Mouse (Mus musculus) liver, adult 2 months (tissue): ENCODE data around the gene Arhgef39. TPM values are rescaled to one million over a fixed set of nuclear protein-coding genes. Genes with fewer than 3 reads are reported as not detected.

Source experiments
- DNase-seq: peaks from one replicate; pipeline ENCODE4 v3.0.0-alpha.2; 2011; ENCODE audit warnings: low read depth, low spot score; ENCODE audit errors: extremely low read depth
- H3K27ac ChIP-seq: fragments of 200-500 bp; replicated peaks from 2 replicates; pipeline ENCODE4 v1.5.1; 2012; ENCODE audit warnings: low read depth, mild to moderate bottlenecking, control low read depth, inconsistent platforms, low read length; ENCODE audit not compliant: insufficient read depth
- H3K27me3 ChIP-seq: fragments of 200-500 bp; 2 replicates; pipeline ENCODE4 v1.6.1; 2012; ENCODE audit warnings: mild to moderate bottlenecking, moderate library complexity, low read length, inconsistent platforms; ENCODE audit not compliant: control insufficient read depth, insufficient read depth
- H3K36me3 ChIP-seq: fragments of 200-500 bp; 2 replicates; pipeline ENCODE4 v1.6.1; 2012; ENCODE audit warnings: low read length, inconsistent platforms; ENCODE audit not compliant: control insufficient read depth, insufficient read depth
- H3K4me1 ChIP-seq: fragments of 200-500 bp; 2 replicates; pipeline ENCODE4 v1.6.1; 2011; ENCODE audit warnings: low read length; ENCODE audit not compliant: control insufficient read depth, insufficient read depth
- H3K4me3 ChIP-seq: fragments of 200-500 bp; 2 replicates; pipeline ENCODE4 v1.5.1; 2011; ENCODE audit warnings: low read depth, mild to moderate bottlenecking, control low read depth, low read length, moderate library complexity; ENCODE audit not compliant: insufficient read depth
- H3K79me2 ChIP-seq: fragments of 200-500 bp; 2 replicates; pipeline ENCODE4 v1.6.1; 2012; ENCODE audit warnings: inconsistent platforms, mild to moderate bottlenecking, low read length, moderate library complexity; ENCODE audit not compliant: control insufficient read depth, insufficient read depth
- H3K9ac ChIP-seq: fragments of 200-500 bp; 2 replicates; pipeline ENCODE4 v1.6.1; 2012; ENCODE audit warnings: low read depth, mild to moderate bottlenecking, control low read depth, inconsistent platforms, low read length
- CTCF ChIP-seq: fragments of 200-500 bp; IDR thresholded peaks from 2 replicates; pipeline ENCODE4 v1.5.1; 2011; ENCODE audit warnings: low read depth, low read length, control low read depth
- POLR2A ChIP-seq: fragments of 200-500 bp; IDR thresholded peaks from 2 replicates; pipeline ENCODE4 v1.6.1; 2011; ENCODE audit warnings: low read length, control low read depth; ENCODE audit not compliant: insufficient read depth; ENCODE audit errors: extremely low read depth
- WGBS: fragments of 180-500 bp; shearing (Covaris S2); methylation state at CpG from one replicate; pipeline ENCODE4 v1.1.7; 2018; 5-methylcytosine and 5-hydroxymethylcytosine counted together
- polyA plus RNA-seq: library from polyadenylated mRNA; depleted of rRNA; stranded (reverse); fragments of >200 nt; gene quantifications from 2 replicates; pipeline ENCODE4 v1.2.3, GENCODE M21; 2012
- total RNA-seq: library from RNA; depleted of rRNA; stranded (reverse); fragments of >200 nt; gene quantifications from 2 replicates; pipeline ENCODE4 v1.2.3, GENCODE M21; 2014

Gene Arhgef39
- total and polyA plus RNA-seq, 2 experiments, result 0.74 to 1.4 TPM

DNA sequence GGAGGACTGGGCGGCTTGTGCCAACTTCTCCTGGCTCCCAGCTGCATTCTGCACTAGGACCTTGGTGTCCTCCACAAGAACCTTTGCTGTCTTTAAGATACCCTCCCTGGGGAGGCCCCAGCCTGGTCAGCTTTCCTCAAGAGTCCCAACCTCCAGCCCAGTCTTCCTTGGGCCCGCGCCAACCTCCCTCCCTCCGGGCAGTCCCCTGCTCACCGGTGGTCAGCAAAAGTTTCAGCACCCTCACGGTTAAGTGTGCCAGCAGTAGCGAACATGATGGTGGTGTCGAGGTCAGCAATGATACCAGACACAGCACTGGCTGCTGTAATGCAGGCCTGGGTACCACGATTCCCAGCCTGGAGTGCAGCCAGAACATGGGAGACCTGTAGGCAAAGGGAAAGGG lies 36.5 kb upstream of the Arhgef39 start:
- H3K36me3 ChIP-seq, result peaks cover 61% of the 10 kb centered on the region
- 92% methylated on average over 9 of the region's 9 CpGs for WGBS
- no peaks in the 10 kb centered on the region for H3K27me3 ChIP-seq
- no peak overlapping the region for H3K4me3 ChIP-seq
- TF ChIP-seq POLR2A (no peak), CTCF (no peak)
- no peaks in the 10 kb centered on the region; the same call in 1 of the 2 replicates for H3K4me1 ChIP-seq
- no peaks in the 10 kb centered on the region for H3K79me2 ChIP-seq
- H3K9ac ChIP-seq, result no peak overlapping the region
- H3K27ac ChIP-seq, result no peak overlapping the region
- no peak for DNase-seq

DNA sequence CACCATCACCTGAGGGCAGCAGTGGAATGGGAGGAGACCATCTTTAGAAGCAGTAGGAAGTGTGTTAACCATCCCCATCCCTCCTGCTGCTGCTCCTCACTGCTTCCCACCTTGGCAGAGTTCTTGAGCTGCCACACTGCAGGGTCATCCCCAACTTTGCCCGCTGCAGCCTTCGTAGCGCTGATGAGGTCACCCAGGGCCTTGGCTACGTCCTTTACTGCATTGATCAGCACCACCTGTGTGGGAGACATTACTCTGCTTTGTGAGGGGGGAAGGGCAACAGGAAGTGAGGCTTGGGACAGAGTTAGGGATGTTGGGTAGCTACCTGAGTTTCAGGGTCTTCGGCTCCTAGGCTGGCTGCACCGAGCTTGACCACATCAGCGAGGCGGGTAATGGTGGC lies 36.1 kb upstream of the Arhgef39 start:
- Histone ChIP-seq H3K36me3 (peaks cover 61% of the 10 kb centered on the region), H3K9ac (no peak overlapping the region), H3K4me3 (no peak overlapping the region), H3K27ac (no peak overlapping the region), H3K27me3 (no peaks in the 10 kb centered on the region), H3K79me2 (no peaks in the 10 kb centered on the region), H3K4me1 (no peaks in the 10 kb centered on the region; the same call in 1 of the 2 replicates)
- no peak for DNase-seq
- WGBS, result 96% methylated on average over 8 of the region's 8 CpGs
- TF ChIP-seq POLR2A, result no peak
- TF ChIP-seq CTCF, result no peak

DNA sequence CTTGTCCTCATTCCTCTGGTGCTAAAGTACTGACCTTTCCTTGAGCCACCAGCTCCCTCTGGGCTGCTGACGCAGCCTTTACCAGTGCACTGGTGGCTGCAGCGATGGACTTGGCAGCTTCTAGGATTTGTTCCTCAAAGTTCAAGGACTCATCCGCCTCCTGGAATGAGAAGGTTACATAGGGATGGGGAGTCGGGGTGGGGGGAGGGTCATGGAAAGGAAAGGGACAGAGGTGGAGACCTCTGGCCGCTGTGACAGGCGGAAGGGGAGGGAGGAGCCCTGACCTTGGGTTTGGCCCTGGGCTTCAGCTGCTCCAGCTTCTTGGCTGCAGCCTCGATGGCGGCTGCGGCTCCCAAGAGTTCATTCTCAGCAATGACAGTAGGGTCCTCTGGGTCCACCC lies 33.8 kb upstream of the Arhgef39 start:
- TF ChIP-seq CTCF, result no peak
- no peak for TF ChIP-seq POLR2A
- Histone ChIP-seq H3K4me1 (peaks cover 2% of the 10 kb centered on the region; the same call in 1 of the 2 replicates), H3K4me3 (no peak overlapping the region), H3K27ac (no peak overlapping the region), H3K36me3 (peaks cover 43% of the 10 kb centered on the region), H3K27me3 (no peaks in the 10 kb centered on the region), H3K79me2 (no peaks in the 10 kb centered on the region), H3K9ac (no peak overlapping the region)
- peak; percentile 53 for DNase-seq
- 46% methylated on average over 9 of the region's 9 CpGs for WGBS

DNA sequence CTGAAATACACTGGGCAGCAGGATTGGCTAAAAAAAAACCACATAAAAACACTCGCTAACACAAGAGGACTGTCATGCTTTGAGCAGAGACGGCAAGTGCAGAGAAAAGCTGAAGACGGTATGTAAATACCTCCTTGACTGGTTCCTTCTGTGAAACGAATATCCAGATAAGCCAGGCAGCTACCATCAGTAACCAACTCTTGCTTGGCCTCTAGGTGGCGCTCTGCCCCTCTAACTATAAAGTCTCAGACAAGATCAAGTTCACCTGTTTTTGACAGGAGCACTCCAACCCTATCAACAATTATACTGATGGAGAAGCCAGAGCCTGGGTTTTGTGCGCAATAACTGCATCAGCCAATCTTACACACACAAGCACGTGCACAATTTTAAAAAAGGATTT lies 31.1 kb upstream of the Arhgef39 start:
- no peak overlapping the region for H3K27ac ChIP-seq
- H3K4me3 ChIP-seq, result no peak overlapping the region
- no peak overlapping the region for H3K9ac ChIP-seq
- H3K36me3 ChIP-seq, result peaks cover 23% of the 10 kb centered on the region
- TF ChIP-seq CTCF (peak; percentile 62), POLR2A (no peak)
- H3K4me1 ChIP-seq, result peaks cover 2% of the 10 kb centered on the region; the same call in 1 of the 2 replicates
- no peaks in the 10 kb centered on the region for H3K79me2 ChIP-seq
- DNase-seq, result peak; percentile 68
- WGBS, result 35% methylated on average over 7 of the region's 7 CpGs
- H3K27me3 ChIP-seq, result no peaks in the 10 kb centered on the region

DNA sequence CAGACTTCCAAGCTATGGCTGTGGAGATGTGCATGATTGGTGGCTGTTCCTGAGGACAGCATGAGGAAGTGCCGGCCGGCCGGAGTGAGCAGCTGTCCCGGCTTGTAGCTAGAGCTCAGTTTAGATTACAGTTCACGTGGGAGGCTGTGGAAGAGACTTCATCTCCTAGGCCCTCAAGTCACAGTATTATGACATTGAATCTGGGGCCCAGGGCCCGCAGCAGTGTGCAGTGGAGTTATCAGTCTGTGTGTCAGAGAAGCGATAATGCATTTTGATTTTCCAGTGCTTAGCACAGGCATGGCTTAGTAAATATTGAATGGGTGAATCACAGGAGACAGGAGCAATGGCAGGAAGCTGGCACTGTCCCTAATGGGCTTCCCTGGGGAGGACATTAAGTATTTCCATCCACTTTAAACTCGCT lies 30.6 kb upstream of the Arhgef39 start:
- Histone ChIP-seq H3K4me1 (peaks cover 2% of the 10 kb centered on the region; the same call in 1 of the 2 replicates), H3K79me2 (no peaks in the 10 kb centered on the region), H3K9ac (no peak overlapping the region), H3K27me3 (no peaks in the 10 kb centered on the region), H3K36me3 (peaks cover 21% of the 10 kb centered on the region), H3K4me3 (no peak overlapping the region), H3K27ac (no peak overlapping the region)
- DNase-seq, result no peak
- TF ChIP-seq POLR2A (no peak), CTCF (no peak)
- WGBS, result 59% methylated on average over 8 of the region's 8 CpGs

DNA sequence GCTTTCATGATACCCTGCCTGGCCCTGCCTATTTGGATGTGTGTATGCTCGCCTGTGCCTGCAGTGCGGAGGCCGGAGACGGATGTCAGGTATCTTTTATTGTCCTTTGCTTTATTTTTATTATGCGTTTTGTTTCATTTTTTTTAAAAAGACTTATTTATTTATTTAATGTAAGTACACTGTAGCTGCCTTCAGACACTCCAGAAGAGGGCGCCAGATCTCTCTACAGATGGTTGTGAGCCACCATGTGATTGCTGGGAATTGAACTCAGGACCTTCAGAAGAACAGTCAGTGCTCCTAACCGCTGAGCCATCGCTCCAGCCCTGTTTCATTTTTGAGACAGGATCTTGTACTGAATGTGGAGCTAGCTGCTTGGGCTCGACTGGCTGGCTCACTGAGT lies 29.0 kb upstream of the Arhgef39 start:
- Histone ChIP-seq H3K4me1 (peaks cover 6% of the 10 kb centered on the region), H3K36me3 (peaks cover 10% of the 10 kb centered on the region; the same call in 1 of the 2 replicates), H3K27me3 (no peaks in the 10 kb centered on the region), H3K4me3 (no peak overlapping the region), H3K79me2 (no peaks in the 10 kb centered on the region), H3K27ac (no peak overlapping the region), H3K9ac (no peak overlapping the region)
- peak; percentile 29 for DNase-seq
- 90% methylated on average over 9 of the region's 9 CpGs for WGBS
- TF ChIP-seq CTCF (no peak), POLR2A (no peak)
